Mouse (Mus musculus): Measurements from ENCODE around the gene Olfr155.
A peak's percentile ranks its signal among the peaks of the same experiment; 100 is the strongest.

Gene Olfr155

GRCm38 (mm10) chr4:43840101-43840500 lies 11.3 kb upstream of the Olfr155 start, which contains the start of gene Olfr157:
Gene Olfr157, minus strand, starts transcription at chr4:43840201.
- H3K4me1 ChIP-seq (replicated peaks; ENCODE audit: low read depth, low read length): peaks cover 7% of the 10 kb centered on the region; the same call in 1 of the 2 replicates
- TF ChIP-seq CTCF (conservative IDR thresholded peaks at IDR 0.05; ENCODE audit: low read length) (no peak), POU5F1 (IDR thresholded peaks at IDR 0.05; ENCODE audit: borderline replicate concordance, low read length) (no peak), NANOG (IDR thresholded peaks at IDR 0.05; ENCODE audit: borderline replicate concordance, low read length) (no peak)
- H3K4me3 ChIP-seq (replicated peaks; ENCODE audit: low read length): no peak within 1 kb of the TSS
- H3K9me3 ChIP-seq (ENCODE audit: low read length): no peaks in the 10 kb centered on the region; the same call in 1 of the 2 replicates
- no peaks in the 10 kb centered on the region for H3K27me3 ChIP-seq (ENCODE audit: insufficient read depth, low read length)
- no peaks in the 10 kb centered on the region for H3K36me3 ChIP-seq (ENCODE audit: insufficient read depth, low read length)

- Histone ChIP-seq H3K4me1 (replicated peaks; ENCODE audit: low read depth, low read length) (0 out of 2 replicates have a peak, but pooled peaks cover 5% of the 10 kb centered on the region), H3K27me3 (ENCODE audit: insufficient read depth, low read length) (0 out of 2 replicates have a peak, but pooled peaks cover 2% of the 10 kb centered on the region), H3K9me3 (ENCODE audit: low read length) (peaks cover 3% of the 10 kb centered on the region; the same call in 1 of the 2 replicates), H3K4me3 (replicated peaks; ENCODE audit: low read length) (no peak overlapping the region), H3K36me3 (ENCODE audit: insufficient read depth, low read length) (no peaks in the 10 kb centered on the region)
- TF ChIP-seq CTCF (conservative IDR thresholded peaks at IDR 0.05; ENCODE audit: low read length): no peak
- TF ChIP-seq POU5F1 (IDR thresholded peaks at IDR 0.05; ENCODE audit: borderline replicate concordance, low read length): no peak
- TF ChIP-seq NANOG (IDR thresholded peaks at IDR 0.05; ENCODE audit: borderline replicate concordance, low read length): no peak
These were observed 2.7 kb downstream of the Olfr155 start for GRCm38 (mm10) chr4:43854101-43854500.

DNA sequence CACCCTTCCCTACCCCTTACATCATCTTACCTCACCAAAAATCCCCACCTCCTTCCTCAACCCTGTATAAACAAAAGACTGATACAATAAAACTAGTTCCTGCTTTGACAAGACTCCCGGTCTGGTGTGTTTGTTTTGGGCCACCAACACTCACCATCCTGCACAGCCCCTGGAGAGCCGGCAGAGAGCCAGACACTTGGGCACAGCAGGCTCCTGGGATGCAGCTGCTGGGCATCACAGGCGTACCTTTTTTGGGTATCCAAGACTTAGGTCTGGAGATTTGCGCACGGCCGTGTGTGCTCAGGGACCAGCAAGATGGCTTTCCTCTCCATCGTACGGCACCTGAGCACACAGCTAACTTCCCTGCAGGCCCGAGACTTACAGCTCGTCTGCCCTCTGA lies 8.5 kb downstream of the Olfr155 start:
- no peak overlapping the region for H3K4me3 ChIP-seq (replicated peaks; ENCODE audit: low read length)
- TF ChIP-seq CTCF (conservative IDR thresholded peaks at IDR 0.05; ENCODE audit: low read length) (no peak), POU5F1 (IDR thresholded peaks at IDR 0.05; ENCODE audit: borderline replicate concordance, low read length) (no peak), NANOG (IDR thresholded peaks at IDR 0.05; ENCODE audit: borderline replicate concordance, low read length) (no peak)
- no peaks in the 10 kb centered on the region for H3K27me3 ChIP-seq (ENCODE audit: insufficient read depth, low read length)
- peaks cover 4% of the 10 kb centered on the region; the same call in 1 of the 2 replicates for H3K9me3 ChIP-seq (ENCODE audit: low read length)
- H3K36me3 ChIP-seq (ENCODE audit: insufficient read depth, low read length): no peaks in the 10 kb centered on the region
- H3K4me1 ChIP-seq (replicated peaks; ENCODE audit: low read depth, low read length): peaks cover 11% of the 10 kb centered on the region

DNA sequence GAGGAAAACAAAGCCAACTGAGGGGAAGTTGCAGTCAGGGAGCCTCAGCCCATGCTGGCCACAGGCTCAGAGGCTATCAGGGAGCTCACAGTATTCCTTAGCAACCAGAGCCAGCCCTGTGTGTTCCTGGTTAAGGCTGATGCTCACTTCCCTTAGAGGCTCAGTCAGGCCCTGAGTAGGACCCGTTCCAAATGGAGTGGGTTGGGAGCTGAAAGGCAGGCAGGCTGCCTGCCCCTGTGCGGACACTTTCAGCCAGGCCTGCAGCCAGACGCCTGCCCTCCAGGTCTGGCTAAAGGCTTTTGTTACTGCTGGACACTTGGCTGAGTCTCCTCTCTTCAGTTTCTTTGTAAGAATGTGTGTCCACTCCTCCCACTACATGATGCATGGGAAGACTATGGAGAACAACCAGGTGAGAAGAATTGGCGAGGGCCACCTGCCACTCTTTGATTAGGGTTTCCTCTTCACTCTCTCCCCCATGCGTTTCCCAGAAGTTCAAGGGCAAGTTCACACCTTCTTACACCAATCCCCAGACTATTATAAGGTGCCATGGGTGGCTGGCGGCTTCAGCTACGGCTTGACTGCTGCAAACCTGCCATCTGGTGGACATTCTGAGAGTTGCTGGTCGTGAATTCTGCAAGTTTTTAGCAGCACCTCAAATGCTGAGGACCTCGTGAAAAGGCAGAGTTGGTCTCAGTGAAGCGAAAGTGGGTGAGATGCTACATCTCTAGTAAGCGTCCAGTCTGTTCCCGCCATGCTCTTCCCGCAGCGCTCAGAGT lies 9.6 kb downstream of the Olfr155 start:
- Histone ChIP-seq H3K36me3 (ENCODE audit: insufficient read depth, low read length) (no peaks in the 10 kb centered on the region), H3K4me1 (replicated peaks; ENCODE audit: low read depth, low read length) (peaks cover 11% of the 10 kb centered on the region), H3K4me3 (replicated peaks; ENCODE audit: low read length) (no peak overlapping the region), H3K9me3 (ENCODE audit: low read length) (peaks cover 4% of the 10 kb centered on the region; the same call in 1 of the 2 replicates), H3K27me3 (ENCODE audit: insufficient read depth, low read length) (no peaks in the 10 kb centered on the region)
- TF ChIP-seq CTCF (conservative IDR thresholded peaks at IDR 0.05; ENCODE audit: low read length) (peak; percentile 76), POU5F1 (IDR thresholded peaks at IDR 0.05; ENCODE audit: borderline replicate concordance, low read length) (no peak), NANOG (IDR thresholded peaks at IDR 0.05; ENCODE audit: borderline replicate concordance, low read length) (no peak)

DNA sequence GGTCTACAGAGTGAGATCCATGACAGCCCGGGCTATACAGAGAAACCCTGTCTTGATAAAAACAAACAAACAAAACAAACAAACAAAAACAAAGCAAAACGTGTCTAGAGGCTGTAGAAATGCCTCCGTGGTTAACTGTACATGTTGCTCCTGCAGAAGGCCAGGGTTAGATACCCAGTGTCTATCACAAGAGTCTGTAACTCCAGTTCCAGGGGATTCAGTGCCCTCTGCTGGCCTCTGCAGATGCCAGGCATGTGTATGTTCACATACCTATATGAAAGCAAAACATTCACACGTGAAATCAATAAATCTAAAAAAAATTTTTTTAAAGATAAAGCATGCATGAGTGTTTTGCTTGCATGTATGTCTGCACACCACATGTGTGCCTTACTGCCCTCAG lies 11.9 kb downstream of the Olfr155 start:
- Histone ChIP-seq H3K36me3 (ENCODE audit: insufficient read depth, low read length) (no peaks in the 10 kb centered on the region), H3K27me3 (ENCODE audit: insufficient read depth, low read length) (no peaks in the 10 kb centered on the region), H3K9me3 (ENCODE audit: low read length) (peaks cover 4% of the 10 kb centered on the region; the same call in 1 of the 2 replicates), H3K4me3 (replicated peaks; ENCODE audit: low read length) (no peak overlapping the region), H3K4me1 (replicated peaks; ENCODE audit: low read depth, low read length) (peaks cover 6% of the 10 kb centered on the region)
- TF ChIP-seq CTCF (conservative IDR thresholded peaks at IDR 0.05; ENCODE audit: low read length) (no peak), NANOG (IDR thresholded peaks at IDR 0.05; ENCODE audit: borderline replicate concordance, low read length) (no peak), POU5F1 (IDR thresholded peaks at IDR 0.05; ENCODE audit: borderline replicate concordance, low read length) (no peak)

- H3K4me1 ChIP-seq (replicated peaks; ENCODE audit: low read depth, low read length): peaks cover 3% of the 10 kb centered on the region
- 0 out of 2 replicates have a peak, but pooled peaks cover 2% of the 10 kb centered on the region for H3K9me3 ChIP-seq (ENCODE audit: low read length)
- H3K4me3 ChIP-seq (replicated peaks; ENCODE audit: low read length): no peak overlapping the region
- peaks cover 29% of the 10 kb centered on the region for H3K27me3 ChIP-seq (ENCODE audit: insufficient read depth, low read length)
- H3K36me3 ChIP-seq (ENCODE audit: insufficient read depth, low read length): no peaks in the 10 kb centered on the region
- TF ChIP-seq CTCF (conservative IDR thresholded peaks at IDR 0.05; ENCODE audit: low read length): no peak
- no peak for TF ChIP-seq POU5F1 (IDR thresholded peaks at IDR 0.05; ENCODE audit: borderline replicate concordance, low read length)
- no peak for TF ChIP-seq NANOG (IDR thresholded peaks at IDR 0.05; ENCODE audit: borderline replicate concordance, low read length)
These were observed 18.5 kb downstream of the Olfr155 start for GRCm38 (mm10) chr4:43869821-43870220.

- H3K36me3 ChIP-seq (ENCODE audit: insufficient read depth, low read length): no peaks in the 10 kb centered on the region
These were observed 23.1 kb downstream of the Olfr155 start for GRCm38 (mm10) chr4:43874501-43874900.

DNA sequence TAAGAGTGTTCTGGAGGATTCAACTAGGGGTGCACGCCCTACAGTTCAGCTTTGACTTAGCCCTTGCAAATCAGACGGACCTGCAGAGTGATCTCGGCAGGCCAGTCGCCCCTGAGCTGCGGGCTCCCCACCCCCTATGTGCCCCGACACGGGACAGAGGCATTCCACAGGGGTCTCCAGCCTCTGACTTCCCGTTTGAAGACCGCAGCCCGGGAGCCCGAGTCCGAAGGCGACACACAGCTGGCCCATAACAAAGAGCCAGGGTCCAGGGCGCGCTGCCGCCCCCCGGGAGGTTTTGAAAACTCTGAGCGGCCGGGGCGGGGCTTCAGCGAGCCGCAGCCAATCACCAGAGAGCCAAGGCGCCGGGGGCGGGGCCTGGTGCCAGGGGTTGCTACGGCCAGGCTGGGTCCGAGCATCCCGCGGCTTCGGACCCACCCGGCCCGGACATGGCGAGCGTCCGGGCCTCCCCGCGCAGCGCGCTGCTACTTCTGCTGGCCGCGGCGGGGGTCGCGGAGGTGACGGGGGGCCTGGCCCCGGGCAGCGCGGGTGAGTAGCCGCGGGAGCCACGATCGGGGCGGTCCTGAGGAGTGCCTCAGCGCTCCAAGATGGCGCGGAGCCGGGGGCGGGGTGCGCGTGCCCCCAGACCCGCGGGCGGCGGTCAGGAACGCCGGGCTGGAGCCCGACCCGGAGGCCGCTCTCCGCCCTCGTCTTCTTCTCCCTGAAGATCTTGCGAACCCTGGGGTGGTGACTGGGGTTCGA lies 24.0 kb downstream of the Olfr155 start, which contains the start of gene Reck:
TSS of gene Reck (plus strand) at position 371 of the 759 bp plus-strand sequence.
- no peaks in the 10 kb centered on the region for H3K36me3 ChIP-seq (ENCODE audit: insufficient read depth, low read length)
- peaks cover 39% of the 10 kb centered on the region for H3K27me3 ChIP-seq (ENCODE audit: insufficient read depth, low read length)
- TF ChIP-seq CTCF (conservative IDR thresholded peaks at IDR 0.05; ENCODE audit: low read length): no peak
- no peak for TF ChIP-seq POU5F1 (IDR thresholded peaks at IDR 0.05; ENCODE audit: borderline replicate concordance, low read length)
- TF ChIP-seq NANOG (IDR thresholded peaks at IDR 0.05; ENCODE audit: borderline replicate concordance, low read length): no peak
- peak within 1 kb of the TSS; percentile 94 for H3K4me3 ChIP-seq (replicated peaks; ENCODE audit: low read length)
- H3K4me1 ChIP-seq (replicated peaks; ENCODE audit: low read depth, low read length): peaks cover 11% of the 10 kb centered on the region
- no peaks in the 10 kb centered on the region for H3K9me3 ChIP-seq (ENCODE audit: low read length)

More at GRCm38 (mm10) chr4:43874501-43874900, 23.1 kb downstream of the Olfr155 start:
- no peak for TF ChIP-seq NANOG (IDR thresholded peaks at IDR 0.05; ENCODE audit: borderline replicate concordance, low read length)
- TF ChIP-seq POU5F1 (IDR thresholded peaks at IDR 0.05; ENCODE audit: borderline replicate concordance, low read length): no peak
- TF ChIP-seq CTCF (conservative IDR thresholded peaks at IDR 0.05; ENCODE audit: low read length): no peak
- Histone ChIP-seq H3K27me3 (ENCODE audit: insufficient read depth, low read length) (peaks cover 42% of the 10 kb centered on the region), H3K9me3 (ENCODE audit: low read length) (no peaks in the 10 kb centered on the region), H3K4me1 (replicated peaks; ENCODE audit: low read depth, low read length) (peaks cover 11% of the 10 kb centered on the region), H3K4me3 (replicated peaks; ENCODE audit: low read length) (0 out of 2 replicates have a peak overlapping the region, but pooled peaks have one; percentile 94)

All from E14TG2a.4 (cell line).